Mouse (Mus musculus): ENCODE results near the gene Deup1. TPM values are rescaled to one million over a fixed set of nuclear protein-coding genes. Genes with fewer than 3 reads are reported as not detected.

Deup1 gene
- polyA plus RNA-seq, 1 experiment from 2014 or later, result 0.24 TPM

DNA sequence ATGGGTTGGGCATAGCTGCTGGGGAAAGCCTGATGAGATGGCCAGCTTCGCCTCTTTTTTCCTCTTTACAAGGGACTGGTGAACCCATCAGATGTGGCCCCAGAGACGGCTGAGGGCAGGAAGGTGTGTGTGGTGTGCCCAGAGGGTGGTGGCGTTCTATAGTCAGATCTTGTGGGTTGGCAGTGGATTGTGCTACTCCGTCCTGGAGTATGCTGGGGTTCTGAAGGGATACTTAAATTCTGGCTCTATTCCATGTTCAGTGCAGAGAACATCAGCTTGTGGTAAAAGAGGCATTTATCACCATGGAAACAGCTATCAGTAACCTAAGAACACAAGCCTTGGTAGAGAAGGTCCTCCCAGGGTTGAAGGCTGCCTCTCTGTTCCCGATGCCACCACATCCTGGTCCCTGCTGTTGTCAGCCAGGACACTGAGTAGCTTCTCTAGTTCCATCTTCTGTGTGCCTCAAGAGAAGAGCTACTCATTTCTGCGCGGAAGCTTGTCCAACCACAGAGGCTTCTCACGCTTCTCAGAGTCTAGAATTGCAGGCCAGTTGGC is 88.7 kb downstream of the Deup1 start:
- Histone ChIP-seq H3K9me3 (replicated peaks) (no peaks in the 10 kb centered on the region), H3K4me3 (no peak overlapping the region), H3K36me3 (peaks cover 3% of the 10 kb centered on the region), H3K27me3 (ENCODE audit: low read depth, poor library complexity, severe bottlenecking) (no peaks in the 10 kb centered on the region), H3K27ac (no peak overlapping the region), H3K4me1 (peaks cover 21% of the 10 kb centered on the region)
- WGBS, result 96% methylated on average over 8 of the region's 8 CpGs
- no peak for DNase-seq (ENCODE audit: low spot score)

GRCm38 (mm10) chr9:15537455-15538048 is 90.2 kb downstream of the Deup1 start:
- peaks cover 3% of the 10 kb centered on the region; the same call in 1 of the 2 replicates for H3K36me3 ChIP-seq
- 87% methylated on average over 3 of the region's 3 CpGs for WGBS
- no peak for DNase-seq (ENCODE audit: low spot score)
- H3K27me3 ChIP-seq (ENCODE audit: low read depth, poor library complexity, severe bottlenecking), result no peaks in the 10 kb centered on the region
- H3K27ac ChIP-seq, result no peak overlapping the region
- H3K4me3 ChIP-seq, result no peak overlapping the region
- H3K4me1 ChIP-seq, result peaks cover 29% of the 10 kb centered on the region
- no peaks in the 10 kb centered on the region for H3K9me3 ChIP-seq (replicated peaks)

DNA sequence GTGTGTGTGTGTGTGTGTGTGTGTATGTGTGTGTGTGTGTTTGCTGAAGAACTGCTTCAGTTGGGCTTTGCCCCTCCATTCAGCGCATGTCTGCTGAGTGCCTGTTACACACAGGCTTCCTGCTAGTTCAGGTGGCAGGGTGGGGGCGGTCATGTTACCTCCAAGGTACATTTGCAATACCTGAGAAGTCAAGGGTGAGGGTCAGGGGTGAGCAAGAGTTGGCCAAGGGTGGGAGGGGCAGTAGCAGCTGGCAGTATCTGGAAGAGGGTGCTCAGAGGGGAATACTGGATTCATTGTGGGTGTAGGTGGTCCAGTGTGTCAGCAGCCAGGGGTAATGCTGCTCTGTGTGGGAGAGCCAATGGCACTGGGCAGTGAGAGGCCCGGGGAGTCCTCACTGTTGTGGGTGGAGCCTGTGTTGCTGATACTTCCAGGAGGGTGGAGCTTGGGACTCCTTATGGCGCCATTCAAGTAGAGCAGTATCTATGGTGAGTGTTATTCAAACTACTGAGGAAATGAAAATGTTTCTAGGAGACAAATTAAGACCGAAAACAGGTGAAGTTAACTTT is 90.8 kb downstream of the Deup1 start:
- DNase-seq (ENCODE audit: low spot score), result no peak
- Histone ChIP-seq H3K27ac (no peak overlapping the region), H3K4me3 (no peak overlapping the region), H3K9me3 (replicated peaks) (no peaks in the 10 kb centered on the region), H3K36me3 (peaks cover 3% of the 10 kb centered on the region; the same call in 1 of the 2 replicates), H3K4me1 (peaks cover 29% of the 10 kb centered on the region), H3K27me3 (ENCODE audit: low read depth, poor library complexity, severe bottlenecking) (no peaks in the 10 kb centered on the region)
- 92% methylated on average over 5 of the region's 5 CpGs for WGBS

- DNase-seq (ENCODE audit: low spot score), result no peak
- Histone ChIP-seq H3K27me3 (ENCODE audit: low read depth, poor library complexity, severe bottlenecking) (no peaks in the 10 kb centered on the region), H3K4me1 (peaks cover 35% of the 10 kb centered on the region), H3K36me3 (no peaks in the 10 kb centered on the region), H3K4me3 (no peak overlapping the region), H3K27ac (no peak overlapping the region; the same call in 1 of the 2 replicates), H3K9me3 (replicated peaks) (no peaks in the 10 kb centered on the region)
- WGBS, result 69% methylated on average over 5 of the region's 5 CpGs
Observed at GRCm38 (mm10) chr9:15535418-15535817, 92.3 kb downstream of the Deup1 start.

- Histone ChIP-seq H3K9me3 (replicated peaks) (no peaks in the 10 kb centered on the region), H3K36me3 (no peaks in the 10 kb centered on the region), H3K27ac (no peak overlapping the region), H3K4me3 (no peak overlapping the region), H3K4me1 (peaks cover 44% of the 10 kb centered on the region), H3K27me3 (ENCODE audit: low read depth, poor library complexity, severe bottlenecking) (no peaks in the 10 kb centered on the region)
- 98% methylated on average over 2 of the region's 2 CpGs for WGBS
- DNase-seq (ENCODE audit: low spot score), result no peak
Observed at GRCm38 (mm10) chr9:15534110-15534509, 93.6 kb downstream of the Deup1 start.

GRCm38 (mm10) chr9:15533336-15534070 is 94.2 kb downstream of the Deup1 start:
- H3K9me3 ChIP-seq (replicated peaks), result no peaks in the 10 kb centered on the region
- H3K4me3 ChIP-seq, result no peak overlapping the region
- 71% methylated on average over 11 of the region's 11 CpGs for WGBS
- no peaks in the 10 kb centered on the region for H3K27me3 ChIP-seq (ENCODE audit: low read depth, poor library complexity, severe bottlenecking)
- no peaks in the 10 kb centered on the region for H3K36me3 ChIP-seq
- H3K4me1 ChIP-seq, result peaks cover 44% of the 10 kb centered on the region
- H3K27ac ChIP-seq, result no peak overlapping the region
- DNase-seq (ENCODE audit: low spot score), result no peak

DNA sequence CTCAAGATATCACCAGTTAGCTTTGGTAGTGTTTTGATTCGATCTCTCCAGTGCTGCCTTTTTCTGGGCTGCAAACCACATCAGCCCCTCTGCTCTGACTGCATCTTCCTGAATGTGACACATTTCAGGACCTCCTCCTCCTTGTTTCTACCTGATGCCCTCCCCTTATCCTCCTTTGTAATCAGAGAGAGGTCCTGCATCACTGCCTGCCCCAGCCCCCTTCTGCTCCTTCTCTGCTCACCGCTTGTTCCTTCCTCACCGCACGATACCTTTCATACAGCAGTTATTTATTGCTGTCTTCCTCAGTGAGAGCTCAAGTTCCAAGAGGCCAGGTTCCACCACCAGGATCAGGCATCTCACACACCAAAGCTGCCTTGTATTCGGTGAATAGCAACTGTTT is 96.5 kb downstream of the Deup1 start:
- H3K9me3 ChIP-seq (replicated peaks), result no peaks in the 10 kb centered on the region
- peaks cover 1% of the 10 kb centered on the region; the same call in 1 of the 2 replicates for H3K36me3 ChIP-seq
- no peaks in the 10 kb centered on the region for H3K27me3 ChIP-seq (ENCODE audit: low read depth, poor library complexity, severe bottlenecking)
- H3K27ac ChIP-seq, result no peak overlapping the region
- H3K4me1 ChIP-seq, result peaks cover 44% of the 10 kb centered on the region
- 73% methylated on average over 5 of the region's 5 CpGs for WGBS
- H3K4me3 ChIP-seq, result no peak overlapping the region
- no peak for DNase-seq (ENCODE audit: low spot score)

GRCm38 (mm10) chr9:15529965-15530320 is 97.8 kb downstream of the Deup1 start:
- H3K27me3 ChIP-seq (ENCODE audit: low read depth, poor library complexity, severe bottlenecking), result no peaks in the 10 kb centered on the region
- DNase-seq (ENCODE audit: low spot score), result no peak
- H3K27ac ChIP-seq, result no peak overlapping the region
- H3K4me3 ChIP-seq, result no peak overlapping the region
- H3K4me1 ChIP-seq, result peaks cover 38% of the 10 kb centered on the region
- 93% methylated on average over 2 of the region's 2 CpGs for WGBS
- H3K9me3 ChIP-seq (replicated peaks), result no peaks in the 10 kb centered on the region
- peaks cover 6% of the 10 kb centered on the region for H3K36me3 ChIP-seq

DNA sequence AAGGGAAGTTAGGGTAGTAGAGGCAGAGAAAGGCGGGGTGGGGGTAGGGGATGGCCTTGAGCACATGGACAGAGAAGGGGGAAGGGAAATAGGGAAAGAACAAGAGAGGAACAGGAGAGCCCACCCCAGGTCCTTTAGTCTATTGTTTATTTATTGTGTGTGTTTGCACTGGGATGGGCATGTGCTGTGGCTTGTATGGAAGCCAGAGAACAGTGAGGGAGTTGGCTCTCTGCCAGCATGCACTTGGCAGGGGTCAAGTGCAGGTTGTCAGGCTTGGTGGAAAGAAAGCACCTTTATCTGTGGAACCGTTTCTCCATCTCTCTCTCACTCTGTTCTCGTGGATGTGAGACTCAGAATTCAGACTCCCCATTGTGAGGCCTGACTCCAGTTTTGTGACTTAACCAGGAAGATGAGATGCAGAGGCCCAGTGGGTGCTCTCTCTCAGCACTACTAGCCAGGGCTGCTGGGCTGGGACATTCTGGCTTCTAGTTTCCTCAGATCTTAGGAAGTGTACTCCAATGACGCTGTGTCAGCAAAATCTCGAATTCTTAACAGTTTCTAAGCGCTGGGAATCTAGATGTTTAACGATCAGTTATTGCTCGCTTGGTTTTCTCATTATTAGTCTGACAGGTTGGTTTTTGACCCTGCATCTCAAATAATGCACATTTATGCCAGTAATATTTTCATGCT is 98.3 kb downstream of the Deup1 start:
- Histone ChIP-seq H3K27ac (no peak overlapping the region), H3K4me3 (no peak overlapping the region), H3K36me3 (peaks cover 6% of the 10 kb centered on the region), H3K9me3 (replicated peaks) (no peaks in the 10 kb centered on the region), H3K4me1 (peaks cover 33% of the 10 kb centered on the region), H3K27me3 (ENCODE audit: low read depth, poor library complexity, severe bottlenecking) (no peaks in the 10 kb centered on the region)
- 83% methylated on average over 8 of the region's 8 CpGs for WGBS
- no peak for DNase-seq (ENCODE audit: low spot score)

- 92% methylated on average over 7 of the region's 7 CpGs for WGBS
- Histone ChIP-seq H3K36me3 (peaks cover 6% of the 10 kb centered on the region), H3K9me3 (replicated peaks) (no peaks in the 10 kb centered on the region), H3K4me1 (peaks cover 26% of the 10 kb centered on the region), H3K27ac (no peak overlapping the region), H3K4me3 (no peak overlapping the region), H3K27me3 (ENCODE audit: low read depth, poor library complexity, severe bottlenecking) (no peaks in the 10 kb centered on the region)
- DNase-seq (ENCODE audit: low spot score), result no peak
Observed at GRCm38 (mm10) chr9:15528368-15528767, 99.4 kb downstream of the Deup1 start.

DNA sequence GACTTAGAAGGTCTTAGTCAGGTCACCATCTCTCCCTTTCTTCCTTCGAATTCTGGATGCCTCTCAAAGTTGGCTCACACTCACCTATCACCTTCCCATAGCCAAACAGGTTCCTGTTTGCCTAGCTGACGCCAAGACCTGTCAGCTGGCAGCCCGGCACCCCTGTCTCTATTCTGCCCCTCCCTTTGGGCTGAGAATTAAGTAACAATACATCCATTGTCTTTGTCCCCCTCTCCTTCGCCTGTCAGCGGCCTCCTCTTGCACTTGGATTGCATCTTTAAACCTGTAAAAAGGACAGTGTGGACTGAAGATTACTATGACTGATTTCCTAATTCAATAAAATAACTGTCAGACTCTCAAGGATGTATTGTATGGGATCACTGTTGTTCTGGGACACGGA is 99.9 kb downstream of the Deup1 start:
- peaks cover 30% of the 10 kb centered on the region for H3K4me1 ChIP-seq
- 84% methylated on average over 6 of the region's 6 CpGs for WGBS
- DNase-seq (ENCODE audit: low spot score), result no peak
- peaks cover 6% of the 10 kb centered on the region for H3K36me3 ChIP-seq
- H3K27ac ChIP-seq, result no peak overlapping the region
- no peak overlapping the region for H3K4me3 ChIP-seq
- no peaks in the 10 kb centered on the region for H3K9me3 ChIP-seq (replicated peaks)
- H3K27me3 ChIP-seq (ENCODE audit: low read depth, poor library complexity, severe bottlenecking), result no peaks in the 10 kb centered on the region

- Histone ChIP-seq H3K9me3 (replicated peaks) (no peaks in the 10 kb centered on the region), H3K36me3 (peaks cover 6% of the 10 kb centered on the region), H3K4me3 (no peak overlapping the region), H3K27me3 (ENCODE audit: low read depth, poor library complexity, severe bottlenecking) (no peaks in the 10 kb centered on the region), H3K27ac (no peak overlapping the region), H3K4me1 (peaks cover 30% of the 10 kb centered on the region)
- DNase-seq (ENCODE audit: low spot score), result no peak
- WGBS, result 88% methylated on average over 7 of the region's 7 CpGs
Observed at GRCm38 (mm10) chr9:15526539-15526938, 101.2 kb downstream of the Deup1 start.

DNA sequence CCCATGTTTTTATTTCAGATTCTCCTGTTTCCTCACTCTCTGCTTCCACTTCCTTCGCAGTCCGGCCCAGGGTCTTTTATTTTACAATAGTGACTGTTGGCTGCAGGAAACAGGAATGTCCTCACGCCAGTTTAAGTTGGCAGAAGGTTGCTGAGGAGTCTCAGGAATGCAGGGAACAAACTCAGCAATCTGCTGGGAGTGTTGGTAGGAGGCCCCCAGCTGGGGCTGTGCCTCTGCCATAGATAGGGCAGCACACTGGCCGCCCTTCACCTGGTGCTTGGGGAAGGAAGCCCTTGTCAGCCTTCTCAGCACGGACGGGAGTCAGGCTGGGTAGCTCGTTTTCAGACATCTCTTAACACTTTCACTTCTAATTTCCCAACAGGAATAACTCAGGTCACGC is 102.5 kb downstream of the Deup1 start:
- Histone ChIP-seq H3K27me3 (ENCODE audit: low read depth, poor library complexity, severe bottlenecking) (no peaks in the 10 kb centered on the region), H3K4me3 (no peak overlapping the region), H3K27ac (no peak overlapping the region; the same call in 1 of the 2 replicates), H3K4me1 (peaks cover 23% of the 10 kb centered on the region; the same call in 1 of the 2 replicates), H3K36me3 (peaks cover 6% of the 10 kb centered on the region), H3K9me3 (replicated peaks) (no peaks in the 10 kb centered on the region)
- no peak for DNase-seq (ENCODE audit: low spot score)
- 76% methylated on average over 8 of the region's 8 CpGs for WGBS
